Mouse (Mus musculus) heart, embryonic 15.5 days (tissue): ENCODE measurements around the gene Hexim2. TPM values are rescaled to one million over a fixed set of nuclear protein-coding genes. Genes with fewer than 3 reads are reported as not detected.

ENCODE experiments used
- ATAC-seq: fragments of 200-750 bp; cut with Nextera tagmentation; replicated peaks from 2 replicates; pipeline ENCODE4 v1.8.0; 2017; ENCODE audit warnings: low read depth, moderate TSS enrichment; ENCODE audit not compliant: insufficient number of reproducible peaks, insufficient read depth, low FRiP score
- H3K27ac ChIP-seq: fragments of 300-500 bp; sonication (generic); 2 replicates; pipeline ENCODE4 v1.5.1; 2015; ENCODE audit warnings: mild to moderate bottlenecking, inconsistent platforms
- H3K27me3 ChIP-seq: fragments of 300-500 bp; sonication (generic); 2 replicates; pipeline ENCODE4 v1.6.1; 2015; ENCODE audit warnings: inconsistent platforms
- H3K36me3 ChIP-seq: fragments of 300-500 bp; sonication (generic); 2 replicates; pipeline ENCODE4 v1.6.1; 2015; ENCODE audit warnings: mild to moderate bottlenecking, inconsistent platforms
- H3K4me1 ChIP-seq: fragments of 300-500 bp; sonication (generic); replicated peaks from 2 replicates; pipeline ENCODE4 v1.6.1; 2015; ENCODE audit warnings: inconsistent platforms
- H3K4me2 ChIP-seq: fragments of 300-500 bp; sonication (generic); 2 replicates; pipeline ENCODE4 v1.6.1; 2015; ENCODE audit warnings: inconsistent platforms, mild to moderate bottlenecking, moderate library complexity
- H3K4me3 ChIP-seq: fragments of 300-500 bp; sonication (generic); 2 replicates; pipeline ENCODE4 v1.5.1; 2015; ENCODE audit warnings: mild to moderate bottlenecking, inconsistent platforms
- H3K9ac ChIP-seq: fragments of 300-500 bp; sonication (generic); 2 replicates; pipeline ENCODE4 v1.6.1; 2015; ENCODE audit warnings: mild to moderate bottlenecking, inconsistent platforms
- H3K9me3 ChIP-seq: fragments of 300-500 bp; sonication (generic); replicated peaks from 2 replicates; pipeline ENCODE4 v1.6.1; 2016; ENCODE audit warnings: inconsistent platforms
- WGBS: fragments of 180-500 bp; shearing (Covaris S2); methylation state at CpG from one replicate; pipeline ENCODE4 v1.1.7; 2015; ENCODE audit warnings: mixed read lengths; 5-methylcytosine and 5-hydroxymethylcytosine counted together
- polyA plus RNA-seq: library from polyadenylated mRNA; unstranded; fragments of >200 nt; fragmentation: Nextera tagmentation; extraction: Ambion mirVana; gene quantifications from 2 replicates; pipeline ENCODE4 v1.2.1, GENCODE M21; 2015

The Hexim2 gene
- polyA plus RNA-seq: 5.5 and 6.4 TPM in 2 replicates

DNA sequence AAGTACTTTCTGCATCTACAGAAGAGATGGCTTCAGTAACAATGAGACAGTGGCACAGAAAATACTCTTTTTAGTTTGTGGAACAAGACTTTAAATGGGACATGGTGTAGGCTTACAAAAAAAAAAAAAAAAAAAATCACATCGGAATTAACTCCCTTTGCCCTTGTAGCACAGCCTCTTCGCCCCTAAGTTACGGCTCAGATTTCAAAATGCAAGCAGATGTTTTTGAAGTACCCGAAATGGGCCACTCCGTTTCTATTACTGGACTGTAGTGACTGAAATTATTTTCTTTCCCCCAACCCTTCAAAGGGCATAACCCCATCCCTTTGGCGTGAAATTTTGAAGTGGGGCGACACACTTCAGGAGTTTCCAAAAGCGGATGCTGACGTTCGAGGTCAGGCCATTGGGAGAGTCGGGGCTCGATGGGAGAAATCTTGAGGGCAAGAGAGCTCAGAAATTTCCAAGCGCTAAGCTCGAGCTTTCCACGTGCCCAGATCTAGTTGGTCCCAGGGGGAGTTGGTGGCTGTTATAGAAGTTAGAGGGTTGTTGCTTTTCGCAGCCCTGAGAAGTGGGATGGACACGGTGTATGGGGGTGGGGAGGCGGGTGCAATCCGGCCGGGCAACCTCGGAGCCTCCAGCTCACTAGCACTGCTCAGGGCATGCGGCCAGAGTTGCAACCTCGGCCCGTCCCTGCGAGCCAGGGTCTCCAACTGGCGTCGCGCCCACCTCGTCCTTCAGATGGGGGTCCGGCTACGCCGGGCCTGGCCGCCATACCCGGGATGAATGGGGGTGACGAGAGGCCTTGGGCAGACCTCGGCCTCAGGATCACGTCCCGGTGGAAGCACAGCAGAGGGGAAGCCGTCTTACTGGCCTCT lies at the start of gene Hexim2:
Gene Hexim2, plus strand, starts transcription at position 729 of the 875 bp plus-strand sequence.
- H3K27me3 ChIP-seq: no peaks in the 10 kb centered on the region
- no peaks in the 10 kb centered on the region for H3K36me3 ChIP-seq
- peak within 1 kb of the TSS; percentile 96 for H3K27ac ChIP-seq
- ATAC-seq: peak; percentile 51
- H3K4me3 ChIP-seq: peak within 1 kb of the TSS; percentile 77
- H3K9ac ChIP-seq: peak within 1 kb of the TSS; percentile 96
- WGBS: under 1% methylated on average over 39 of the region's 39 CpGs
- H3K4me2 ChIP-seq: peak within 1 kb of the TSS; percentile 76
- H3K4me1 ChIP-seq: peaks cover 35% of the 10 kb centered on the region
- H3K9me3 ChIP-seq: no peaks in the 10 kb centered on the region

DNA sequence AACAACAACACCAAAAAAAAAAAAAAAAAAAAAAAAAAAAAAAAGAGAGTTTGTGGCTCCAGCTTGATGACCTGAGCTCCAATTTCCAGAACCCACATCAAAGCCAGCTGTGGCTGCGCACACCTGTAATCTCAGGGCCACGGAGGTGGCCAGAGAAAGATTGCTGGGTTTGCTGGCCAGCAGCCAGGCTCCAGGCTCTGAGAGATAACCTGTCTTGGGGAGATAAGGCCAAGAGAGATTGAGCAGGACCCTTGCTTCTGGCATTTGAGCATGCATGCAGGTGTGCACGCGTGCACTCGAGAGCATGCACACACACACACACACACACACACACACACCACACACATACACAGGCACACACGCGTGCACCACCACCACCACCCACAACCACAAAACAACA lies 38.9 kb upstream of the Hexim2 start:
- peak overlapping the region; percentile 12; the same call in 1 of the 2 replicates for H3K27ac ChIP-seq
- no peak overlapping the region for H3K4me3 ChIP-seq
- no peaks in the 10 kb centered on the region for H3K27me3 ChIP-seq
- WGBS: 64% methylated on average over 7 of the region's 7 CpGs
- no peak overlapping the region for H3K9ac ChIP-seq
- no peak for ATAC-seq
- no peaks in the 10 kb centered on the region for H3K9me3 ChIP-seq
- no peaks in the 10 kb centered on the region for H3K36me3 ChIP-seq
- no peak overlapping the region for H3K4me2 ChIP-seq
- H3K4me1 ChIP-seq: peaks cover 51% of the 10 kb centered on the region

DNA sequence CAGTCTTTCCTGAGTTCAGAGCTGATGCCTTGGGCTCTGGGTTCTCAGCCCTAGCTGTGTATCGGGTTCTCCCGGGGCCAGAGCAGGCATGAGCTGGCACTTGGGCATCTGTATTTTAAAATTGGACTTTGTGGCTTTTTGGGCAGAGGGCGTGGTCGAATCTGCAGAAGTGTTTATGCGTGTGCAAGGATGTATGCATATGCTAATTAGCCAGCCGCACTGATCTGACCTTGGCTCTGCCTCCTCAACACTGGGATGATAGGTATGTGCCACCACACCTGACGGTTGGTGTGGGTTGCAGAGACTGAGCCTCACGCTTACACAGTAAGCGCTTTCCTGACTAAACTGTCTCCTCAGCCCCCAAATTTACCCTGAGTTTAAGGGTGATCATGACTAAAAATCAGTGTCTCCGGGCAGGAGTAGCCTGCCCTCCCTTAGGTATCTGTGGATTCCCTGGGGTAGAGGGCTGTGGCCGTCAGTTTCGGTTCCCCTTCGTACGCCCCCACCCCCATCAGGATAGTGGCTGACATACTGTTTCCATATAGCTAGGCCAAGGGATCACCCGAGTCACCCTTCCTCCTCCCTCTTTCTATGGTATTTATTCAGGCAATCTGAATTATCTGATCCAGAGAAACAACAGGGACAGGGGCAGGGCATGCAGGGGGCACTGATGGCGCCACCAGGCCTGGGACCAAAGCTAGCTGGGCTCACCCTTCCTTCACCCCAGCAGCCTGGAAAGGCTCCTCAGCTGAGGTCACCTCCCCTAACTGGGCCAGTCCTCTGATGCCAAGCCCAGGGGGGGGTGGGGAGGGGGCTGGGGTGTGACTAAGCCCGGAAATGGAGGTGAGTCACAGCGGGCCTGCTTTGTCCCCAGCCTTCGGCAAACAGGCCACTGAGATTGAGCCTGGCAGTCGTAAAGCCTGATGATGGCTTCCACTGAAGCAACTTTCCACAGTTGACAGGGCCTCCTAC lies 38.1 kb upstream of the Hexim2 start:
- no peaks in the 10 kb centered on the region for H3K9me3 ChIP-seq
- no peaks in the 10 kb centered on the region for H3K27me3 ChIP-seq
- H3K9ac ChIP-seq: no peak overlapping the region
- peak overlapping the region; percentile 23 for H3K27ac ChIP-seq
- no peaks in the 10 kb centered on the region for H3K36me3 ChIP-seq
- 64% methylated on average over 20 of the region's 20 CpGs for WGBS
- H3K4me1 ChIP-seq: peaks cover 59% of the 10 kb centered on the region
- H3K4me3 ChIP-seq: no peak overlapping the region
- ATAC-seq: peak; percentile 36; the same call in 1 of the 2 replicates
- H3K4me2 ChIP-seq: no peak overlapping the region

DNA sequence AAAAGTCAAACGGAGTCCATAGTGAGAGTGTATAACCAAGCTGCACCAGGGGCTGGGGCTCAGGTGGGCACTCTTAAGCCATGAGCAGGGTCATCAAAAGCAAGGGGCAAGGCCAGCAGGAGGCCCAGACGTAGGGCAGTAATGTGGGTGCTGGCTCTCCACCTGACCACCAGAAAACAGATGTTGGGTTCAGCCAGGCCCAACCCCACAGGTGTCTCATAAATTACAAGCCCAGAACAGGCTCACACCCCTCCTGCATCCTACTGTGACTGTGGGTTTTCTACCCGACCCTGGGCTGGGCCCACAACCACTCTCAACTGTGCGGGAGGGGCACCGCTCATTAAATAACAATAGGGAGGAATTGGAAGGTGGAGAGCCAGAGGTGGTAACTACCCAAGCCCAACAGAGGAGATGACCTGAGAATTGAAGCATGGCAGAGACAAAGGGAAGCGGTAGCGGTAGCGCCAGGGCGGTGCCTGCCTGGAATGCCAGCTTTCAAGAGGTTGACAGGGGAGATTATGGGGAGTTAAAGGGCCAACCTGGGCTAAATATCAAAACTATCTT lies 37.0 kb upstream of the Hexim2 start:
- Histone ChIP-seq H3K9ac (no peak overlapping the region), H3K4me3 (no peak overlapping the region), H3K4me2 (no peak overlapping the region), H3K9me3 (no peaks in the 10 kb centered on the region), H3K27ac (peak overlapping the region; percentile 23), H3K4me1 (peaks cover 69% of the 10 kb centered on the region), H3K36me3 (no peaks in the 10 kb centered on the region), H3K27me3 (no peaks in the 10 kb centered on the region)
- WGBS: 75% methylated on average over 9 of the region's 9 CpGs
- ATAC-seq: no peak

DNA sequence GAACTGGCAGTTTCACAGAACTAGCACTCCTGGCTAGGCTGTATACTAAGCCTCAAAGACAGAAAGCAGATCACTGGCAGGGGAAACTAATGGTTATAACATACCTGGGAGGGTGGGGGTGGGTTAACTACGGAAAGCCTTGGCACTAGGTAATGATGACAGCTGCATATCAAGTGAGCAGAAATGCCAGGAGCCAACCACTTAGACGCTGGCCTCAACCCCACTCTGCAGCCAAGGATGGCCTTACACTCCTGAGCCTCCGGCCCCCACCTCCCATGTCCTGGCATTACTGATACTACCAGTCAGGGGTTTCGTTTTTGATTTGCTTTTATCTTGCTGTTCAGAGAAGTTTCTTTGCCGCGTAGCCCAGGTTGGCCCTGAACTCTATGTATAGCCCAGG lies 36.4 kb upstream of the Hexim2 start:
- Histone ChIP-seq H3K27me3 (no peaks in the 10 kb centered on the region), H3K4me1 (peaks cover 75% of the 10 kb centered on the region), H3K4me3 (no peak overlapping the region), H3K27ac (peak overlapping the region; percentile 97), H3K36me3 (no peaks in the 10 kb centered on the region), H3K4me2 (no peak overlapping the region), H3K9me3 (no peaks in the 10 kb centered on the region), H3K9ac (no peak overlapping the region)
- no peak for ATAC-seq
- 55% methylated on average over 6 of the region's 6 CpGs for WGBS

DNA sequence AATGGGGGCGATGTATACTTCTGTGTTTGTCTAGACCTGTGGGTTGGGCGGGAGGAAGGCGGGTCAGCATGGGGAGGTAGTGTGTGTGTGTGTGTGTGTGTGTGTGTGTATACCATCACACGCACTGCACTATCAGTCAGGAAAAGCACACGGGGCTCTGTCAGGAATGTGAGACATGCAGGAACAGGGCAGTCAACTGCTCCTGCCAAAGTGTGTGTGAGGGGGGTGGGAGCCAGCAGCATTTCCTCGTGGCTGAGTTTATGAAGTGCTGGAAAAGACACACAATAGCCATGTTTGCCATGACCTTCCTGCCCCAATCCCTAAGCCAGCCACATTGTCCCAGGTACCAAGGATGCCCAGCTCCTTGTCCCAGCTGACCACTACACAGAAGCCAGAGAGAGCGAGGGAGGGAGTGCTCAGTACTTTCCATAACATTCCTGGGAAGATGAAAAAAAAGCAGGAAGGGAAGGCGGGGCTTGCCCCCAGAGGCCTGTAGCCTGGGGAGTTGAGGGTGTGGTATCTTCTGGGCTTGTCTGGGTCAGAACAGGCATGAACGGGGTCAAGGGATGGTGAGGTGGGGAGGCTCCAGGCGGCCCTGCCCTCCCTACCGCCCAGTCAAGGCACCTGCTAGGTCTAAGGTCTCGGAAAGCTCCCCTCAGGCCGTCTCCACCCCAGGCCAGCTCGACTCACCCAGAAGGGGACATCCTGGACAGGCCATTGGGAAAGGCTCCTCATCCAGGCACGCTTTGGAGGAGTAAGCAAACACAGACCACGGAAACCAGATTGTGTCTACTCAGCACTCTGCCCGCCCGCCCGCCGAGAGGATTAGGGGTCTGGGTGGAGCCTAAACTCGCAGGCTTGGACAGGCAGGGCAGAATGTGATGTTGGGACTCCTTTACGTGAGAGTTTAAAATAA lies 35.0 kb upstream of the Hexim2 start:
- Histone ChIP-seq H3K4me1 (peaks cover 85% of the 10 kb centered on the region), H3K9ac (peak overlapping the region; percentile 42), H3K4me3 (peak overlapping the region; percentile 34), H3K27me3 (no peaks in the 10 kb centered on the region), H3K27ac (peak overlapping the region; percentile 97), H3K36me3 (no peaks in the 10 kb centered on the region), H3K9me3 (no peaks in the 10 kb centered on the region), H3K4me2 (peak overlapping the region; percentile 63)
- peak; percentile 66 for ATAC-seq
- WGBS: 9% methylated on average over 22 of the region's 22 CpGs

DNA sequence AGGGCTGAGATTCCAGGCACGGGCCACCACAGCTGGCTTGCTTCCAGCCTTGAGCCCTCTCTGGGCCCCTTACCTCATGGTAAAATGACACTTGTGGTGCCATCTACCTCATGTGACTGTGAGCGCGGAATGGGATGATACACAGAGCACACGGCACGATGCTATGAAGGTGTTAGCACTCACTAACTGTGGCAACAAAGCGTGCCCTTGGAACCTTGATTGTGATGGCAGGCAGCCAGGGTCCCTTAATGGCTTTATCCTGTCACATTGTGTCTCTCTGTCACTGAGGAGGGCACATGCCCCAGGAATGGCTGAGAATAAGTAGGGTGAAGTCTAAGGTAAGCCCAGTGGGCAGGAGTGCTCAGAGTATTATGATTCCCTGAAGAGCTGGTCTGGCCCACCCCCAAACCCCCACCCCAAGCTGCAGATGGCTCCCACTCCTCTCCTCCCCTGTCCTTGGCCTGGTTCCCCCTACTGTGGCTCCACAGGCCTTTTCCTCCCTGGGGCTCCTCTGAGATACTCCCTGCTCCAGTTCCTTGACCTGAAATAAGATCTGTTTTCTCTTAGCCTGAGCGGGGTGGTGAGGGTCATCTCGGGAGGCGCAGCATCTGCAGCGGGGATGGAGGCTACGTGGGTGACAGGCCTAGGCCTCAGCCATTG lies 33.6 kb upstream of the Hexim2 start:
- Histone ChIP-seq H3K36me3 (no peaks in the 10 kb centered on the region), H3K9ac (no peak overlapping the region), H3K27ac (peak overlapping the region; percentile 97), H3K4me3 (no peak overlapping the region), H3K4me1 (peaks cover 91% of the 10 kb centered on the region), H3K27me3 (no peaks in the 10 kb centered on the region), H3K4me2 (no peak overlapping the region), H3K9me3 (no peaks in the 10 kb centered on the region)
- no peak for ATAC-seq
- WGBS: 47% methylated on average over 11 of the region's 11 CpGs

DNA sequence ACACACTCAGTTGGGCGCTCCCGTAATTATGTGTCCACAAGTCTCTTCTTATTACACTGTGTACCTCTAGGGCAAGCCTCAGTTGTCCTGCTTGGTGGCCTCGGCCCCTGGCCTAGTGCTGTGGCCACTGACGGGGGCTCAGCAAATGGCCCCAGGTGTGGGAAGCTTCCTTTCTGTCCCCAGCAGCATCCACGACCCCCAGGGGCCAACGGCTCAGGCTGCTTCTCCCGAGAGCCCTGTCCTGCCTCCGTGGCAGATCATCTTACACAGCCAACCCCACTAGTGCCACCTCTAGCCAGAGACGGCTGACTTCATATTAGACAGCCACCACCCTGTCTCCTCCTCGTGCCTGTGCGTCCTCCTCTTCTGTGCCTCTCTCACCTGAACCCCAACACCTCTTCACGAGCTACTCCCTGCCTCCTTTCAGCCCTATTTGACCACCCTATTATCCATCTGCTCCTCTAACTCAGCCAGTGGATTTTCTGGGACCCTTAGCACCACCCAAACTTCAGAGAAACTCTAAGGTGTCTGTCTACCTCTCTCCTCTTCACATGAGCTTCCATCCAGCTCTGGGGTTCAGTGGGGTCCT lies 32.8 kb upstream of the Hexim2 start:
- H3K27me3 ChIP-seq: no peaks in the 10 kb centered on the region
- H3K9ac ChIP-seq: 0 out of 2 replicates have a peak overlapping the region, but pooled peaks have one; percentile 8
- H3K27ac ChIP-seq: peak overlapping the region; percentile 97
- no peak overlapping the region for H3K4me2 ChIP-seq
- no peak for ATAC-seq
- H3K4me3 ChIP-seq: peak overlapping the region; percentile 5; the same call in 1 of the 2 replicates
- no peaks in the 10 kb centered on the region for H3K36me3 ChIP-seq
- no peaks in the 10 kb centered on the region for H3K9me3 ChIP-seq
- 69% methylated on average over 12 of the region's 12 CpGs for WGBS
- peaks cover 87% of the 10 kb centered on the region for H3K4me1 ChIP-seq

DNA sequence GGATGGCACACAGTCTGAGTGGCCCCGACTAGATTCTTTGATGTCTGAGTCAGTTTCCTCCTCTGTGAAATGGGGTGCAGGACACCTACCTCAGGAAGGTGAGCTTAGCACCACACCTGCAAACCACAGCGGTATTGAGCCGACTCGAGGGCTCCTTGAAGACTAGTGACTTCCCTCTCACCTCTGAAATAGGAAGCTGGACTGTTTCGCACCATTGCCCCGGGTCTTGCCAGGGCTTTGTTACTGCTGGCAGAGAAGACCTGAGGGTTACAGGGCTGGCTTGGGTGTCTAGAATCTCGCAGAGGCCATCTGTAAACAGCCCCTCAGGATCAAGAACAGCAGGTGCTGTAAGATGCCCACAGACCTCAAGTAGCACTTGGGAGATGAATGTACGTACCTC lies 31.9 kb upstream of the Hexim2 start:
- 68% methylated on average over 8 of the region's 8 CpGs for WGBS
- H3K27ac ChIP-seq: no peak overlapping the region
- ATAC-seq: no peak
- H3K4me1 ChIP-seq: peaks cover 78% of the 10 kb centered on the region
- no peaks in the 10 kb centered on the region for H3K27me3 ChIP-seq
- no peaks in the 10 kb centered on the region for H3K36me3 ChIP-seq
- H3K4me2 ChIP-seq: peak overlapping the region; percentile 88
- H3K4me3 ChIP-seq: peak overlapping the region; percentile 57
- H3K9ac ChIP-seq: no peak overlapping the region
- H3K9me3 ChIP-seq: no peaks in the 10 kb centered on the region
